8 mouse cellular contexts compared by ENCODE assay signal in the genomic region with DNA sequence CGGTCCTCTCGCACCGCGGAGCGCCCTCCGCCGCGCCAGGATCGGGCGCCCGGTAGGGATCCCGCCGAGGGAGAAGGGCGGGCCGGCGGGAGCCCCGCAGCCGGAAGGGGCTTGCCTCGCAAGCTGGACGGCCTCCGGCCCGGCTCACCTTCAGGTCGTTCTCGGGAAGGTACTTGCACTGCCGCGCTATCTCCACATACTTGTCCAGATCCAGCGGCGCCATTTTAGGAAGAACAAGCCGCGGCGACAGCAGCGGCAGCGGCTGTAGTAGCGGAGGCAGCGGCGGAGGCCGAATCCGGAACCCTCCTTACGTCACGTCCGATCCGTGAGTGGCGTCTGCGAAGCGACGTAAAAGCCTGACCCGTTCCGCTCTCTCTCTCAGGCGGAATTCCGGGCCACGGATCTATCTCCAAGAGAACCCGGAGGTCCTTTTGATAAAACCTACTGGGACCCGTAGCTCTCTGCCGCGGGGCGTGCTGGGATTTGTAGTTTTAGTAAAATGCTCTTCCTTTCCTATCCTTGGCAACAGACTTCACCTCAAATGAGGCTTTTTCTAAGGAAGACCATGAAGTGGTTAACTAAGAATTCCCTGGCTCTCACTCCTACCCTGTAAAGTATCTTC. TPM values are rescaled to one million over a fixed set of nuclear protein-coding genes. Genes with fewer than 3 reads are reported as not detected.
DNase-seq lines count a peak whose midpoint lies in the region; ATAC-seq lines count a peak whose summit lies in the region.

A gene (minus strand): TSS at position 433 of the 622 bp plus-strand sequence.

- H3K27me3 ChIP-seq in hindbrain, embryonic 11.5 days (ENCODE audit: control insufficient read depth, insufficient read depth, low read length), result no peaks in the 10 kb centered on the region

- H3K4me2 ChIP-seq in hindbrain, embryonic 11.5 days (replicated peaks; ENCODE audit: low read depth, low read length), result peak within 1 kb of the TSS; percentile 52

- no peaks in the 10 kb centered on the region for H3K36me3 ChIP-seq in hindbrain, embryonic 11.5 days (ENCODE audit: control insufficient read depth, insufficient read depth, low read length)

- WGBS in hindbrain, embryonic 11.5 days, result under 1% methylated on average over 56 of the region's 56 CpGs

- H3K9ac ChIP-seq in hindbrain, embryonic 11.5 days (ENCODE audit: low read depth, low read length), result peak within 1 kb of the TSS; percentile 76

- no peaks in the 10 kb centered on the region for H3K9me3 ChIP-seq in hindbrain, embryonic 11.5 days (ENCODE audit: control insufficient read depth, low read length)

- H3K27ac ChIP-seq in hindbrain, embryonic 11.5 days (ENCODE audit: low read depth, low read length), result peak within 1 kb of the TSS; percentile 90

- peak; percentile 98 for ATAC-seq in hindbrain, embryonic 11.5 days (ENCODE audit: low FRiP score)

- DNase-seq in Muller cell, postnatal 12 days (ENCODE audit: inconsistent ontology term), result peak; percentile 95
- DNase-seq in cerebellum, adult 9-11 months, result peak; percentile 96
- DNase-seq in frontal cortex, adult 2 months (ENCODE audit: extremely low spot score in 1 of 2, low spot score in 1 of 2), result peak; percentile 95 to 99
- peak; percentile 96 for DNase-seq in hindbrain, embryonic 11.5 days (ENCODE audit: low spot score)
- peak; percentile 89 to 90 for DNase-seq in layer of hippocampus, postnatal 10 days (ENCODE audit: low spot score in 2 of 2)
- peak; percentile 96 for DNase-seq in lung, postnatal 10 days
- peak; percentile 87 for DNase-seq in ovary, postnatal 36 days (ENCODE audit: low spot score)
- peak; percentile 91 for DNase-seq in thymus, postnatal 25 days

- H3K4me1 ChIP-seq in hindbrain, embryonic 11.5 days (replicated peaks; ENCODE audit: control insufficient read depth, insufficient read depth, low read length), result 0 out of 2 replicates have a peak, but pooled peaks cover 2% of the 10 kb centered on the region

- peak within 1 kb of the TSS; percentile 73 for H3K4me3 ChIP-seq in hindbrain, embryonic 11.5 days (ENCODE audit: low read depth, low read length)

RNA-seq across cellular contexts. Expression of the gene that starts here (rescaled TPM):
- 40.1 and 46.5 TPM in 2 replicates for polyA plus RNA-seq in frontal cortex, adult 2 months (2012; rRNA removed)
- 90.5 and 96.3 TPM in 2 replicates for polyA plus RNA-seq in hindbrain, embryonic 11.5 days (2014; fragmentation: Nextera tagmentation; extraction: Ambion mirVana)
- total RNA-seq in layer of hippocampus, postnatal 10 days (2021), result 10 to 100 TPM; 68.3 to 74.9 TPM

Comparison
In these comparisons a context has a peak if more than half of its experiments do, and no peak if none do; other contexts are left out.
1. Peak in every context shown above with its lines: DNase-seq, ATAC-seq, H3K4me3 ChIP-seq and H3K27ac ChIP-seq.